Mouse (Mus musculus): ENCODE measurements around the gene Camk2n1.

Camk2n1 gene

GRCm38 (mm10) chr4:138462971-138463831, 9.1 kb downstream of the Camk2n1 start:
- in situ Hi-C loops (cut with MboI; ENCODE audit: unreplicated experiment in 2 of 2): no loop called here

- in situ Hi-C loops (cut with MboI; ENCODE audit: unreplicated experiment in 2 of 2): no loop called here
Measured at GRCm38 (mm10) chr4:138463832-138464487, 9.8 kb downstream of the Camk2n1 start.

- in situ Hi-C loops (cut with MboI; ENCODE audit: unreplicated experiment in 2 of 2): no loop called here
Measured at GRCm38 (mm10) chr4:138464667-138465353, 10.7 kb downstream of the Camk2n1 start.

- in situ Hi-C loops (cut with MboI; ENCODE audit: unreplicated experiment in 2 of 2): no loop called here
Measured at GRCm38 (mm10) chr4:138465446-138465845, 11.3 kb downstream of the Camk2n1 start.

- in situ Hi-C loops (cut with MboI; ENCODE audit: unreplicated experiment in 2 of 2): no loop called here
Measured at GRCm38 (mm10) chr4:138466690-138467089, 12.6 kb downstream of the Camk2n1 start.

GRCm38 (mm10) chr4:138467451-138467850, 13.3 kb downstream of the Camk2n1 start:
- in situ Hi-C loops (cut with MboI; ENCODE audit: unreplicated experiment in 2 of 2): no loop called here

- in situ Hi-C loops (cut with MboI; ENCODE audit: unreplicated experiment in 2 of 2): no loop called here
Measured at GRCm38 (mm10) chr4:138469080-138469479, 15.0 kb downstream of the Camk2n1 start.

GRCm38 (mm10) chr4:138471241-138471640, 17.1 kb downstream of the Camk2n1 start:
- in situ Hi-C loops (cut with MboI; ENCODE audit: unreplicated experiment in 2 of 2): no loop called here

- in situ Hi-C loops (cut with MboI; ENCODE audit: unreplicated experiment in 2 of 2): no loop called here
Measured at GRCm38 (mm10) chr4:138479595-138479994, 25.5 kb downstream of the Camk2n1 start.

- in situ Hi-C loops (cut with MboI; ENCODE audit: unreplicated experiment in 2 of 2): no loop called here
Measured at GRCm38 (mm10) chr4:138480962-138481361, 26.8 kb downstream of the Camk2n1 start.

GRCm38 (mm10) chr4:138482721-138483120, 28.6 kb downstream of the Camk2n1 start:
- in situ Hi-C loops (cut with MboI; ENCODE audit: unreplicated experiment in 2 of 2): no loop called here

- in situ Hi-C loops (cut with MboI; ENCODE audit: unreplicated experiment in 2 of 2): no loop called here
Measured at GRCm38 (mm10) chr4:138488241-138488640, 34.1 kb downstream of the Camk2n1 start.

GRCm38 (mm10) chr4:138491088-138491487, 37.0 kb downstream of the Camk2n1 start:
- in situ Hi-C loops (cut with MboI; ENCODE audit: unreplicated experiment in 2 of 2): no loop called here

- in situ Hi-C loops (cut with MboI; ENCODE audit: unreplicated experiment in 2 of 2): no loop called here
Measured at GRCm38 (mm10) chr4:138493161-138494001, 39.3 kb downstream of the Camk2n1 start.

GRCm38 (mm10) chr4:138494905-138495304, 40.8 kb downstream of the Camk2n1 start:
- in situ Hi-C loops (cut with MboI; ENCODE audit: unreplicated experiment in 2 of 2): no loop called here

GRCm38 (mm10) chr4:138495775-138496174, 41.7 kb downstream of the Camk2n1 start:
- in situ Hi-C loops (cut with MboI; ENCODE audit: unreplicated experiment in 2 of 2): no loop called here

GRCm38 (mm10) chr4:138496746-138497520, 42.8 kb downstream of the Camk2n1 start:
- in situ Hi-C loops (cut with MboI; ENCODE audit: unreplicated experiment in 2 of 2): no loop called here

GRCm38 (mm10) chr4:138499856-138500645, 45.9 kb downstream of the Camk2n1 start:
- in situ Hi-C loops (cut with MboI; ENCODE audit: unreplicated experiment in 2 of 2): no loop called here

- in situ Hi-C loops (cut with MboI; ENCODE audit: unreplicated experiment in 2 of 2): no loop called here
Measured at GRCm38 (mm10) chr4:138501048-138501447, 46.9 kb downstream of the Camk2n1 start.

Data from v-Abl transformed pro-B cells (cell line).